Mouse (Mus musculus): ENCODE results near the gene AC161166.1. TPM values are rescaled to one million over a fixed set of nuclear protein-coding genes. Genes with fewer than 3 reads are reported as not detected.

Gene AC161166.1
- not detected for total RNA-seq (2023)

DNA sequence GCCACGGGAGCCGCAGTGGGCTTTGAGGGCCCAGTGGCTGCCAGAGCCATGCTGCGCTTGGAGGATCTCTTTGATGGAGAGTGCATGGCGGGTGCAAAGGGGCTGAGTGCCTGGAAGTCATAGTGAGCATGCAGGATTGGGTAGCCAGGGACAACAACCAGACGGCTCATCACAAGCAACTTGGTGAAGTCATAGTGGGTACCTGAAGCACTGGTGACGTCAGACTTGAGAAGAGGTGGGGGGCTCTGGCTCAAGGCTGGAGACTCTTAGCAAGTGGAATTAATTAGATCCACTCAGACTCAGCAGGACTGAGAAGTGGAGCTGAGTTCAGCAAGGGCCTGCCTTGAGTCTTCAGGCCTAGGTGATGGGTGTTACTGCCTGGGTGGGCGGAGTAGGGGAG is at the start of gene AC161166.1:
Gene AC161166.1 (minus strand): TSS at position 101 of the 400 bp plus-strand sequence.

DNA sequence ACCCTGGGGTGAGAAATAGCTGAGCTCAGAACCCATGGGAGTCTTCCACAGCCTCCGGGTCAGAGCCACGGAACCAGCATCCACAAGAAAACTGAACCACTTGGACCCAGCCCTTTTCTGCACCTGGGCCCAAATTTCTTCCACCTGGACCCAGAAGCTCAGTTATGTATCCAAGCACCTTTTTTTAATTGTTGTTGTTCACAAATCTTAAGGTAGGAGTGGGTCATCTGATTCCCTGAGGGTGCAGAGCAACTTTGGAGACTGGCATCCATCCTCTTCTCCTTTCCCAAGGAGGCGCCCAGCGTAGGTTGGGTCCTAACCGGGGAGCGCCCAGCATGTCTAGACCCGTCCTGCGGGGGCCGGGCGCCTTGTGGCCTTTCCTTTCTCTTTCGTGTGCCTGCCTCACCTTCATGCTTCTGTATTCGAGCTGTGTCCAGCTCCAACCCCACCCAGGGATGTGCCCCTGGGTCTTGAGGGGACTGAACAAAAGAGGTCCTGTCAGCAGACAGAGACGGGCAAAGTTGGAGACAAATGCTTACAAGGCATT is 33.9 kb upstream of the AC161166.1 start, which contains the start of the genes Pinlyp and Xrcc1:
Gene Pinlyp (minus strand): TSS at position 51 of the 547 bp plus-strand sequence.
Gene Xrcc1 (plus strand): TSS at position 222 of the 547 bp plus-strand sequence.

DNA sequence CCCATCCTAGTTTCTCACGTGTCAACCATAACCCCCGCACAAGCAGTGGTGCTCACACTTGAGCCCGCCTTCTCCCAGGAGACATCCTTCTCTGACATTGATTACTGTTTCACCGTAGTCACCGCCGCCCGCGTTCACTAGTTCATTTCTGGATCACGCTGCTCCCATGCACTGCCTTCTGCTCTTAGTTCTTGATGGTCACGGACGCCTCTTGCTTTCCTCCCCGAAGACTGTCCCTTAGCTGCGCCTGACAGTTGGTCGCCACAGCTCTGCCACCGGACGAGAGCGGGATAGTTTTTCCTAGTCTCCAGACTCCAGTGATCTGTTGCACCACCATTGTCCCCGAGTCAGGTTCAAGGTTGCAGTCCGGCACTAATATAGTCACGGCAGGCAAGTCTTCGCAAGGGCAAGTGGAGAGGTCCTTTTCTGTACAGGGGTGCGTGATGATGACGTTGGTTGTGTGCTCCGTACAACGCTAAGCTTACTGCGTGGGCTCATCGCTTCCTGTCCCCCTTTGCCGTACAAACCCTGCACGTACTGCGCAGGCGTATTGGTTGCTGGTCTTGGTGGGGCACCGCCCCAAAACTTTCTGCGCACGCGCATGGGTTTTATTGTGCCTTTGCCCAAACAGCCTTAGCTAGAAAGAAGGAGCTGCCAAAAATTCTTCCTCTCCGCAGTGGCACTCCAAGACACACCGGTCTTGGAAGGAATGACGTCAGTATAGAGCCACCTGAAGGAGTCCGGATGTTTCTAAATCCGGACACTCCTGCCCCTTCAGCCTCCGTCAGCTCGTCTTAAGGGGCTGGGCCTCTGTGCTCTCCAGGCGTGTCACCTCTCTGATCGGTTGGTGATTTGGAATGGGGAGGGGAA is 18.0 kb upstream of the AC161166.1 start, which contains the start of gene Irgq:
Gene Irgq (plus strand): TSS at position 628 of the 870 bp plus-strand sequence.

DNA sequence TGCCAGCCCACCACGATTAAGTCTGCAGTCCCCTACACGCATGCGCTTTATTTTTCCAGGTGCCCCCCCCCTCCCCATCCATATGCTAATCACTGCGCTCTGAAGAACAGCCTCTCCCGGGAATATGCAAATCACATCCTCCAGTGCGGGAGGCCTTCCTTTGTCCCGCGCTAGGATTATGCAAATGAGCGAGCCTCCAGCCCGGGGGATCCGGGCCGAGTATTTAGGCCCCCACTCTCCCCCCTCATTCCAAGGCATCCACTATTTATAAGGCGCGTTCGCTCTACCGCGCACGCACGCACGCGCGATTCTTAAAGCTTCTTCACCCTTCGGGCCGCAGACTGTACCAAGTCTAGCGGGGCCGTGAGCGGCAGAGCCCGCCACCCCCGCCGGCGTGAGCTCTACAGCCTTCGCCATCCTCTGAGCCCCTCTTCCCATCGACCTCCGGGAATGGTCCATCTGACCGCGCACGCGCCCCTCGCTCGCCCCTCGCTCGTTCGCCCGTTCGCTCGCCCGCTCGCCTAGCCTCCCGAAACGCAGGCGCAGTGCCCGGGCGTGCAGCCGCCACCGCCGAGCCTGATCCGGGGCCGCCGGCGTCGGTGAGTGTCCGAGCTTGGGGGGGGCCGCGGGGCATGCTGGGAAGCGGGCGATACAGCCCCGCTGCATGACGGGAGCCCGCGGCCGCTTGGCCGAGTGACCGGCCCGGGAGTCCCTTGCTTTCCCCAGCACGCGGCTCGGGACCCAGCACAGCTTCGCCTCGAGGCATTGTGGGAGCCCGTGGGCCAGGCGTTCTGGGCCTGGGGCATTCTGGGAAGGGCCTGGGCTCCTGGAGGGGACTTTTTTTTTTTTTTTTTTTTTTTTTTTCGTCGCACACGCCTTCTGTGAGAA is 5.2 kb downstream of the AC161166.1 start, which contains the start of gene Zfp428:
Gene Zfp428 (plus strand): TSS at position 169 of the 888 bp plus-strand sequence.

DNA sequence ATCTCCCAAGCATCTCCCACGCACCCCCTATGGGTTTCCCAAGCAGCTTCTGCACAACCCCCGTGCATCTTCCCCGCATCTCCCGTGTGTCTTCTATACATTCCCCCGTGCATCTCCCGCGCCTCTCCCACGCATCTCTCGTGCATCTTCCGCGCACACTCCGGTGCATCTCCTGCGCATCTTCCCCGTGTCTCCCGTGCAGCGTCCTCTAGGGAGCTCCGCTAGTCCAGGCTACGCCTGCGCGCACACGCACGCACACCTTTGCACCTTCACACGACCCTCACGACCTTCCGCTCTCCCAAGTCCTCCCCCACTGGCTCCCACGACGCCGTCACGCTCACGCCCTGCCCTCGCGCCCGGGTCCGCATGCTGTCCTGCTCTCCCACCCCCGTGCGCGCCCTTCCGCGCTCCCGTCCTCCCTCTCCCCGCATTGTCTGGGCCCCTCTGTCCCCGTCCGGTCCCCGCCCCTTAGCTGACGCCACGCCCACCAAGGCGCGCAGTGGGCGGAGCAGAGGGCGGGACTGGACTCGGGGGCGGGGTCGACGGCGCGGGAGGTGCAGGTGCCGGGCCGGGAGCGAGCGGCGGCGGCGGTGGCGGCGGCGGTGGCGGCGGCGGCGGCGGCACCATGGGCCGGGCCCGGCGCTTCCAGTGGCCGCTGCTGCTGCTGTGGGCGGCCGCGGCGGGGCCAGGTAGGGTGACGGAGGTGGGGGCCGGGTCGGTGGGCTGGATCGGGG is 30.6 kb downstream of the AC161166.1 start, which contains the start of gene Cadm4:
Gene Cadm4 (plus strand): TSS at position 550 of the 734 bp plus-strand sequence.

DNA sequence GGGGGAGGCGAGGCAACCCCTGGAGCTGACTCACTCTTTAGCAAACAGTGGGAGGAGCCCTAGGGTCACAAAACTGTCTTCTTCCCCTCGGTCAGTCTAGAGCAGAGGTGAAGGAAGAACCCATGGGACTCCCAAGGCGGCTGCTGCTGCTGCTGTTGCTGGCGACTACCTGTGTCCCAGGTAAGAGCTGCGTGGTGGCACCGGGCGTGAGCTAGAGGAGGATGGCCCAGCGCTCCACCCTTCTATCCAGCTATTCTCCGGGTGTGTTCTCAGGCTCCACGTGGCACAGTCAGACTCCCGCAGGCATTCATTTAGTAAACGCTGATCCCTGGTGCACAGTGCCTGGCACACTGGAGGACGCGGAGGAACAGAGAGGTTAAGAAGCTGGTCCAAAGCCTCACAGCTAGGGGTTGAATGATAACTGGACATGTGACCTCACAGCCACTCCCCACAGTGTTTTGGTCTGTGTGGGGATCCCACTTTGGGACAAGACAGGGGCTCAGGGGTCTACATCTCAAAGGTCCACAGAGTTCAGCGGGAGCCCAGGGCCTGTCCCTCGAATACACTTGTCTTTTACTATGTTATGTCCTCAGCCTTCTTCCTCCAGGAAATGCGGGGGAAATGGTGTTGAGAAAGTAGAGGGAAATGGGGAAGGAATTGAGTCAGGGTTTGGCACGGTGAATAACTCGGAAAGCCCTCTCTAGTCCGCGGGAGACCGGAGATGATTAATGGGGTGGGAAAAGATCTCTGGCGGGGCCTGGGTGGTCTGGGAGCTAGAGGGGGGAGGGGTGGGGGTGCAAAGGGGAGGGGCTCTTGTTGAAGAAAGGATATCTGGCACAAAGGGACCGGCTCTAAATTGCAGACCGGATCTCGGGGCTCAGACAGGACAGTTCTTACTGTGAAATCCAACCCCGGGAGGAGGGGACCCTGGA is 49.6 kb downstream of the AC161166.1 start, which contains the start of gene Plaur:
Gene Plaur (plus strand): TSS at position 97 of the 932 bp plus-strand sequence.

Other genes with a start within 250 kb of the AC161166.1 start
- gene Zfp93, start 242.0 kb downstream of the AC161166.1 start, total RNA-seq (2023), result under 1 TPM; 0.18 to 0.57 TPM
- gene Zfp61, start 211.2 kb downstream of the AC161166.1 start, total RNA-seq (2023), result 1 to 10 TPM; 4.1 to 4.4 TPM
- 1 to 10 TPM in 1 of 2 experiments, under 1 TPM in 1; 0.50 to 1.2 TPM for gene Zfp94, start 195.8 kb downstream of the AC161166.1 start, total RNA-seq (2023)
- not detected for gene Tescl, start 178.5 kb downstream of the AC161166.1 start, total RNA-seq (2023)
- not detected for gene Lypd5, start 163.3 kb downstream of the AC161166.1 start, total RNA-seq (2023)
- gene Kcnn4, start 142.2 kb downstream of the AC161166.1 start, total RNA-seq (2023), result 10 to 100 TPM; 18.0 to 23.3 TPM
- gene Smg9, start 112.8 kb downstream of the AC161166.1 start, total RNA-seq (2023), result 10 to 100 TPM; 47.5 to 50.1 TPM
- 1 to 10 TPM; 1.2 to 1.6 TPM for gene Irgc1, start 60.2 kb downstream of the AC161166.1 start, total RNA-seq (2023)
- 100 to 1,000 TPM; 869 to 905 TPM for gene Plaur, start 50.0 kb downstream of the AC161166.1 start, total RNA-seq (2023)
- gene Cadm4, start 30.4 kb downstream of the AC161166.1 start, total RNA-seq (2023), result under 1 TPM in 1 of 2 experiments, not detected in 1; 0.20 TPM
- gene Zfp428, start 5.4 kb downstream of the AC161166.1 start, total RNA-seq (2023), result under 1 TPM; 0.53 to 0.96 TPM
- 1 to 10 TPM; 5.8 to 6.4 TPM for gene Irgq, start 18.2 kb upstream of the AC161166.1 start, total RNA-seq (2023)
- gene Pinlyp, start 33.7 kb upstream of the AC161166.1 start, total RNA-seq (2023), result not detected
- gene Xrcc1, start 33.8 kb upstream of the AC161166.1 start, total RNA-seq (2023), result 10 to 100 TPM; 33.5 to 34.6 TPM
- 10 to 100 TPM; 64.1 to 70.6 TPM for gene Ethe1, start 75.1 kb upstream of the AC161166.1 start, total RNA-seq (2023)
- gene Zfp575, start 75.2 kb upstream of the AC161166.1 start, total RNA-seq (2023), result under 1 TPM in 1 of 2 experiments, not detected in 1; 0.15 TPM
- 1 to 10 TPM; 6.0 to 6.7 TPM for gene Phldb3, start 98.3 kb upstream of the AC161166.1 start, total RNA-seq (2023)
- not detected for gene Lypd3, start 124.1 kb upstream of the AC161166.1 start, total RNA-seq (2023)
- not detected for gene Tex101, start 164.2 kb upstream of the AC161166.1 start, total RNA-seq (2023)
- 1 to 10 TPM in 1 of 2 experiments, not detected in 1; 1.4 TPM for gene BC049730, start 196.8 kb upstream of the AC161166.1 start, total RNA-seq (2023)
- 1 to 10 TPM; 7.2 to 7.3 TPM for gene Gm4763, start 214.5 kb upstream of the AC161166.1 start, total RNA-seq (2023)
- gene Cd177, start 247.9 kb upstream of the AC161166.1 start, total RNA-seq (2023), result 1,000 to 10,000 TPM; 1,228 to 1,288 TPM

All from neutrophil, adult 83 days (primary cell).